Mouse (Mus musculus): ENCODE measurements around the gene Fgfr2.

- TF ChIP-seq CTCF (conservative IDR thresholded peaks at IDR 0.05; ENCODE audit: low read length) (no peak), POU5F1 (IDR thresholded peaks at IDR 0.05; ENCODE audit: borderline replicate concordance, low read length) (no peak), NANOG (IDR thresholded peaks at IDR 0.05; ENCODE audit: borderline replicate concordance, low read length) (no peak)
Measured at GRCm38 (mm10) chr7:131978609-131979008, 1144.5 kb downstream of the Fgfr2 start.

Data from E14TG2a.4 (cell line).